Mouse (Mus musculus): Measurements from ENCODE around the gene Atp6v0a4. TPM values are rescaled to one million over a fixed set of nuclear protein-coding genes. Genes with fewer than 3 reads are reported as not detected.
A peak's percentile ranks its signal among the peaks of the same experiment; 100 is the strongest.

Atp6v0a4 gene
- polyA plus RNA-seq, 1 experiment = 0.01 TPM

DNA sequence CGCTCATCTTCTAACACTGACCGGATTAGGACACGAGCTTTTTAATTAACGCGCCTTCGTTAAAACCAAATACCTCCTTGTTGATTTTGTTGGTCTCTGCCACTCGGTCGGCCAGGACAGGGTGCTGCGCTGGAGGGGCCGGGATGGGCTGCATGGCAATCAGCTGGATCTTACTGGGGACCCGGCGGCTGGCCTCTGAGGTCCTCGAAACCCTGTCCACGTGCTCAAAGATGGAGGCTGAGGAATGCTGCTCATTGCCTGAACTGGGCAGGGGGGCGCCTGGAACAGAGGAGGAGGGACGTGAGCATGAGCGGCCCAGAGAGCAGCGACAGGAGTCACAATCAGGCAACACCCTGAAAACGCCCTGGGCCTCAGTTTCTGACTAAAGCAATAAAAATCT, 25.1 kb upstream of the Atp6v0a4 start:
- no peak for TF ChIP-seq TCF3 (IDR thresholded peaks at IDR 0.05; ENCODE audit: insufficient read length, low read depth)
- Histone ChIP-seq H3K27me3 (ENCODE audit: control insufficient read depth, insufficient read depth, insufficient read length) (no peaks in the 10 kb centered on the region), H3K4me3 (no peak overlapping the region), H3K4me2 (ENCODE audit: low read depth) (no peak overlapping the region), H3K36me3 (ENCODE audit: control insufficient read depth, insufficient read depth) (no peaks in the 10 kb centered on the region), H3ac (ENCODE audit: control insufficient read depth, insufficient read length) (no peak overlapping the region), H3K79me2 (ENCODE audit: control insufficient read depth, insufficient read depth) (no peaks in the 10 kb centered on the region)

DNA sequence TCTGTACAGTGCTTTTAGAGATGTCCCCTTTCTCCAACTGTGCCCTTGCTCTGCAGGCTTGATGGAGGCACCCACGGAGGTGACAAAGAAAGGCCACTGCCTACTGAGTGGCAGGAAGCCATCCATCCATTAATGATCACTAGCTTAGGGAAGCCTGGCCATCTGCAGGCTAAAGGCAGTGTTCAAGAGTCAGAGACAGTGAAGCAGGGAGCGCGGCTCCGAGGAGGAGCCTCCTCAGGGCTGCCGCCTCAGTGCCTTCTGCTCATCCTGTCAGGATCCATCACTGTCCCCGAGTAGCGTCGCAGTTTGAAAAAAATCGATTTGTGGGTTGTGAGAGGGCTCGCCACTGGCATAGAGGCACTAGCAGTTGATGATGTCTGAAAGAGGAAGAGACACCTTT, 24.2 kb upstream of the Atp6v0a4 start:
- no peaks in the 10 kb centered on the region for H3K36me3 ChIP-seq (ENCODE audit: control insufficient read depth, insufficient read depth)
- TF ChIP-seq POLR2A (IDR thresholded peaks at IDR 0.05; ENCODE audit: insufficient read length, low read depth) (no peak), POLR2AphosphoS2 (IDR thresholded peaks at IDR 0.05; ENCODE audit: insufficient read length, low read depth) (no peak), CEBPB (IDR thresholded peaks at IDR 0.05; ENCODE audit: insufficient read depth, poor library complexity, severe bottlenecking) (no peak), TCF3 (IDR thresholded peaks at IDR 0.05; ENCODE audit: insufficient read length, low read depth) (no peak), REST (IDR thresholded peaks at IDR 0.05; ENCODE audit: insufficient read depth, insufficient read length) (no peak), E2F4 (IDR thresholded peaks at IDR 0.05; ENCODE audit: insufficient read depth) (no peak)
- H3ac ChIP-seq (ENCODE audit: control insufficient read depth, insufficient read length) = no peak overlapping the region
- no peaks in the 10 kb centered on the region for H3K79me2 ChIP-seq (ENCODE audit: control insufficient read depth, insufficient read depth)
- H3K27me3 ChIP-seq (ENCODE audit: control insufficient read depth, insufficient read depth, insufficient read length) = no peaks in the 10 kb centered on the region
- no peak overlapping the region for H3K4me3 ChIP-seq
- H3K4me2 ChIP-seq (ENCODE audit: low read depth) = no peak overlapping the region

DNA sequence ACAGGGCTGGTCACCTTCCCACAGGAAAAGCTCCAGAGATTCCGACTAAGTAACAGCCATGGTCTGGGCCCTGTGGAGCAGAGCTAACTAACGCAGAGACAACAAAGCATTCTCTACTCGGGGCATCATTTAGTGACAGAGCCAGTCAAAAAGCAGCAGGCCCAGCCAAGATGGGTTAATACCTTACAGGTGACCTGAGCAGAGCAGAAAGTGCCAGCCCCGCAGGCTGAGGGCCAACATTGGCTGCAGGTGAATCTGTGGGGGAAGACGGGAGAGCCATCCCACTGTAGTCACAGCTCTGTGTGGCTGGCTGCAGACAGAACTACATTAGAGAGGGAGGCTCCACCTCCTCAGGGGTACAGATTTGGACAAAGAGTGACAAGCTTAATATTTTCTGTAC, 22.9 kb upstream of the Atp6v0a4 start:
- Histone ChIP-seq H3K36me3 (ENCODE audit: control insufficient read depth, insufficient read depth) (no peaks in the 10 kb centered on the region), H3K4me3 (no peak overlapping the region), H3ac (ENCODE audit: control insufficient read depth, insufficient read length) (no peak overlapping the region), H3K27me3 (ENCODE audit: control insufficient read depth, insufficient read depth, insufficient read length) (no peaks in the 10 kb centered on the region), H3K4me2 (ENCODE audit: low read depth) (no peak overlapping the region), H3K79me2 (ENCODE audit: control insufficient read depth, insufficient read depth) (no peaks in the 10 kb centered on the region)
- no peak for TF ChIP-seq POLR2A (IDR thresholded peaks at IDR 0.05; ENCODE audit: insufficient read length, low read depth)
- TF ChIP-seq E2F4 (IDR thresholded peaks at IDR 0.05; ENCODE audit: insufficient read depth) = no peak
- TF ChIP-seq POLR2AphosphoS2 (IDR thresholded peaks at IDR 0.05; ENCODE audit: insufficient read length, low read depth) = no peak
- TF ChIP-seq MAX (IDR thresholded peaks at IDR 0.05; ENCODE audit: low read depth) = no peak
- no peak for TF ChIP-seq CEBPB (IDR thresholded peaks at IDR 0.05; ENCODE audit: insufficient read depth, poor library complexity, severe bottlenecking)
- no peak for TF ChIP-seq MYOG (IDR thresholded peaks at IDR 0.05; ENCODE audit: control insufficient read depth in 1 of 3, insufficient read depth in 1 of 3, insufficient read length in 2 of 3, low read depth in 2 of 3)
- TF ChIP-seq REST (IDR thresholded peaks at IDR 0.05; ENCODE audit: insufficient read depth, insufficient read length) = no peak
- TF ChIP-seq TCF3 (IDR thresholded peaks at IDR 0.05; ENCODE audit: insufficient read length, low read depth) = no peak
- TF ChIP-seq USF1 (IDR thresholded peaks at IDR 0.05; ENCODE audit: low read depth) = no peak
- no peak for TF ChIP-seq SRF (IDR thresholded peaks at IDR 0.05; ENCODE audit: control insufficient read depth, insufficient read length, low read depth)
- TF ChIP-seq MYOD1 (IDR thresholded peaks at IDR 0.05; ENCODE audit: control insufficient read depth in 1 of 3, insufficient read length in 2 of 3, low read depth in 2 of 3) = no peak
- TF ChIP-seq TCF12 (IDR thresholded peaks at IDR 0.05; ENCODE audit: insufficient read depth, poor library complexity, severe bottlenecking) = no peak

DNA sequence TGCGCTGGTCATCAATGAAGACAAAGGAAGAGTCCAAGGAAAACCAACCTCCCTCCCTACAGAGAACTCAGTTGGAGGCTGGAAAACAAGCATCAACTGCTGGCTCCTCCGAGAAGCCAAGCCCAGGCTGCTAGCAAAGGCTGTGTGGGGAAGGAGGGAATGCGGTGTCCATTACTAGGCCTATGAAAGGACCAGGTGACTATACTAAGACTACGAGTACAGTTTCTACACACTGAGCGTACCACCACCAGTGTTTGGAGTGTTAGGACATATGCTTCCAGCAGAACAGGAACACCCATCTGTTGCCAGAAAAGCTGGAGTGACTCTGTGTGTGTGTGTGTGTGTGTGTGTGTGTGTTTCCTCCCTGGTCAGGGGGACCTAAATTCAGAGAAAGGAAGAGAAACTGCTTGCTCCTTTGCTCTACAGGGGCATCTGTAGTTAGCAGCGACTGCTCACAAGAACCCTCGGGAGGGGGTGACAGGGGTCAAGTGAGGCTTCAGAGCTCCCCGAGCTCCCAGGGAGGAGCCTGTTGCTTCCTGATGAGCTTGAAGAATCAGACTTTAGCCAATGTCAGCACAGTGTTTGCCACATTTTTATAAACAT, 21.2 kb upstream of the Atp6v0a4 start:
- H3ac ChIP-seq (ENCODE audit: control insufficient read depth, insufficient read length) = no peak overlapping the region
- no peaks in the 10 kb centered on the region for H3K36me3 ChIP-seq (ENCODE audit: control insufficient read depth, insufficient read depth)
- H3K79me2 ChIP-seq (ENCODE audit: control insufficient read depth, insufficient read depth) = no peaks in the 10 kb centered on the region
- no peak overlapping the region for H3K4me3 ChIP-seq
- TF ChIP-seq CEBPB (IDR thresholded peaks at IDR 0.05; ENCODE audit: insufficient read depth, poor library complexity, severe bottlenecking) (no peak), E2F4 (IDR thresholded peaks at IDR 0.05; ENCODE audit: insufficient read depth) (no peak), TCF3 (IDR thresholded peaks at IDR 0.05; ENCODE audit: insufficient read length, low read depth) (no peak), TCF12 (IDR thresholded peaks at IDR 0.05; ENCODE audit: insufficient read depth, poor library complexity, severe bottlenecking) (no peak), MAX (IDR thresholded peaks at IDR 0.05; ENCODE audit: low read depth) (no peak), POLR2A (IDR thresholded peaks at IDR 0.05; ENCODE audit: insufficient read length, low read depth) (no peak), MYOG (IDR thresholded peaks at IDR 0.05; ENCODE audit: control insufficient read depth in 1 of 3, insufficient read depth in 1 of 3, insufficient read length in 2 of 3, low read depth in 2 of 3) (no peak), USF1 (IDR thresholded peaks at IDR 0.05; ENCODE audit: low read depth) (no peak), REST (IDR thresholded peaks at IDR 0.05; ENCODE audit: insufficient read depth, insufficient read length) (no peak), SRF (IDR thresholded peaks at IDR 0.05; ENCODE audit: control insufficient read depth, insufficient read length, low read depth) (no peak), MYOD1 (IDR thresholded peaks at IDR 0.05; ENCODE audit: control insufficient read depth in 1 of 3, insufficient read length in 2 of 3, low read depth in 2 of 3) (no peak), POLR2AphosphoS2 (IDR thresholded peaks at IDR 0.05; ENCODE audit: insufficient read length, low read depth) (no peak)
- no peak overlapping the region for H3K4me2 ChIP-seq (ENCODE audit: low read depth)
- no peaks in the 10 kb centered on the region for H3K27me3 ChIP-seq (ENCODE audit: control insufficient read depth, insufficient read depth, insufficient read length)

DNA sequence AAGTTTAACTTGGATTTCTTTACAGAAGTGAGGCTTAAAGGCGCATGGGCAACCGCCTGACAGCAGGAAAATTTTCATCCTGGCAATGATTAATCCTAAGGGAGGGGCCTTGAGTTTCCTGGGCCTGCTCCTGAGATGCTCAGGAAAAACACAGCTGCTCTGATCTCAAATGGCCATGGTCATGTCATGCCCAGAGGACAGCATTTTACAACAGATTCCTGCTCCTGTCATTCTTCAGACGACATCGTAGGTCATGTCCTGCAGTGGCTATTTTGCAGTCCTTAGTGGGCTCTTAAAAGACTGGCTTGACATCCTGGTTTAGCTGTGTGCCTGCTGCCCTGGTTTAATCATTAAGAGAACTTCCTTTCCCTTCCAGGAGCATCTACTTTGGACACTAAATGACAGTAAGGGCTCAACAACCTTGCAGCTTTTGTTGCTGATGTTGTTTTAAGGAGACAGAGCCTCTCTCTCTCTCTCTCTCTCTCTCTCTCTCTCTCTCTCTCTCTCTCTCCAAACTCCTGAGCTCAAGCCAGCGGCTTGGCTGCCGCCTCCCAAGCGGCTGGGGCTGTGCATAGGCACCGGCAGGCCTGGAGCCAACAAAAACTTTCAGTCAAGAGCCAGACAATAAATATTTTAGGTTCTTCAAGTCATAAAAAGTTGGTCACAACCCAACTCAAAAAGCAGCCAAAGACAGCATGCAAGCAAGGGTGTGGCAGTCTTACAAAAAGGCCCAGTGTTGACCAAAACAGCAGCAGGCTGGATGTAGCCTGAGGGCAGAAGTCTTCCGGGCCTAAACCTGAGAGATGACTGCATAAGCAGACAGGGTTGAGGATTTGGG, 20.0 kb upstream of the Atp6v0a4 start:
- TF ChIP-seq POLR2AphosphoS2 (IDR thresholded peaks at IDR 0.05; ENCODE audit: insufficient read length, low read depth) (no peak), TCF12 (IDR thresholded peaks at IDR 0.05; ENCODE audit: insufficient read depth, poor library complexity, severe bottlenecking) (no peak), POLR2A (IDR thresholded peaks at IDR 0.05; ENCODE audit: insufficient read length, low read depth) (no peak), MYOD1 (IDR thresholded peaks at IDR 0.05; ENCODE audit: control insufficient read depth in 1 of 3, insufficient read length in 2 of 3, low read depth in 2 of 3) (no peak), CEBPB (IDR thresholded peaks at IDR 0.05; ENCODE audit: insufficient read depth, poor library complexity, severe bottlenecking) (no peak), USF1 (IDR thresholded peaks at IDR 0.05; ENCODE audit: low read depth) (no peak), SRF (IDR thresholded peaks at IDR 0.05; ENCODE audit: control insufficient read depth, insufficient read length, low read depth) (no peak), MYOG (IDR thresholded peaks at IDR 0.05; ENCODE audit: control insufficient read depth in 1 of 3, insufficient read depth in 1 of 3, insufficient read length in 2 of 3, low read depth in 2 of 3) (no peak), E2F4 (IDR thresholded peaks at IDR 0.05; ENCODE audit: insufficient read depth) (no peak)
- H3K36me3 ChIP-seq (ENCODE audit: control insufficient read depth, insufficient read depth) = no peaks in the 10 kb centered on the region
- H3K4me3 ChIP-seq = no peak overlapping the region
- no peak overlapping the region for H3ac ChIP-seq (ENCODE audit: control insufficient read depth, insufficient read length)
- H3K4me2 ChIP-seq (ENCODE audit: low read depth) = peak overlapping the region; percentile 34
- H3K27me3 ChIP-seq (ENCODE audit: control insufficient read depth, insufficient read depth, insufficient read length) = no peaks in the 10 kb centered on the region
- H3K79me2 ChIP-seq (ENCODE audit: control insufficient read depth, insufficient read depth) = no peaks in the 10 kb centered on the region
